11 mouse cellular contexts compared by ENCODE assay signal in genomic region chr5:116577082-116577481, GRCm38 (mm10). TPM values are rescaled to one million over a fixed set of nuclear protein-coding genes. Genes with fewer than 3 reads are reported as not detected.
"Had no signal": no experiment of that assay in that cellular context is flagged by ENCODE, and none has a peak within 500 bp of the region (broad histone marks: within the 10 kb centered on the region; RNA-seq: fewer than 3 reads in every experiment).

No protein-coding gene starts in this region.

- H3K36me3 ChIP-seq: liver, embryonic 13.5 days had no signal

- DNase-seq: kidney, postnatal 14 days; layer of hippocampus, adult 9-11 months; liver, embryonic 13.5 days; lung, adult 2 months; midbrain, embryonic 14.5 days; thymus, adult 18-20 months; thymus, postnatal 36 days had no signal

- H3K4me3 ChIP-seq: layer of hippocampus, adult 2 months; liver, embryonic 13.5 days had no signal

- H3K27me3 ChIP-seq: liver, embryonic 13.5 days had no signal

- H3K27ac ChIP-seq: layer of hippocampus, adult 2 months; liver, embryonic 13.5 days; macrophage had no signal

- H3K4me1 ChIP-seq: liver, embryonic 13.5 days had no signal

RNA-seq across cellular contexts. Expression of gene Srrm4, which starts 14.5 kb away (rescaled TPM):
- total RNA-seq: megakaryocyte-erythroid progenitor cell, adult 5-6 weeks had no signal
- polyA plus RNA-seq: macrophage; spleen, adult 2 months had no signal
